Mouse (Mus musculus) C2C12 (cell line): ENCODE measurements around the gene Rnf128.

ENCODE experiments used
- CTCF ChIP-seq: IDR thresholded peaks from one replicate; pipeline ENCODE4 v1.5.1; 2011; ENCODE audit not compliant: control insufficient read depth, insufficient read depth, insufficient read length
- FOSL1 ChIP-seq: IDR thresholded peaks from one replicate; pipeline ENCODE4 v1.8.0; 2011; ENCODE audit warnings: mild to moderate bottlenecking, low read length; ENCODE audit not compliant: poor library complexity, insufficient read depth, severe bottlenecking
- MAX ChIP-seq: IDR thresholded peaks from one replicate; pipeline ENCODE4 v1.6.1; 2011; ENCODE audit warnings: mild to moderate bottlenecking, control low read depth
- MYOD1 ChIP-seq: IDR thresholded peaks from one replicate; pipeline ENCODE4 v1.6.1; 2011; ENCODE audit warnings: low read depth; ENCODE audit not compliant: control insufficient read depth, insufficient read length

GRCm38 (mm10) chrX:139684775-139685695 lies 121.9 kb downstream of the Rnf128 start, which contains the start of gene Tbc1d8b:
- TF ChIP-seq CTCF (no peak), FOSL1 (no peak), MYOD1 (no peak), MAX (no peak)
